Mouse (Mus musculus) hindbrain, postnatal 0 days (tissue): ENCODE data around the gene Gpr33. TPM values are rescaled to one million over a fixed set of nuclear protein-coding genes. Genes with fewer than 3 reads are reported as not detected.
A peak's percentile ranks its signal among the peaks of the same experiment; 100 is the strongest.

ENCODE experiments used
- ATAC-seq: fragments of 200-750 bp; cut with Nextera tagmentation; 2 replicates; pipeline ENCODE4 v1.8.0; 2017; ENCODE audit warnings: mild to moderate bottlenecking, moderate TSS enrichment, moderate library complexity
- DNase-seq: peaks from one replicate; pipeline ENCODE4 v3.0.0-alpha.2; 2015; ENCODE audit warnings: low spot score
- H3K27ac ChIP-seq: fragments of 300-500 bp; sonication (generic); 2 replicates; pipeline ENCODE4 v1.5.1; 2014; ENCODE audit warnings: mild to moderate bottlenecking
- H3K27me3 ChIP-seq: fragments of 300-500 bp; sonication (generic); 2 replicates; pipeline ENCODE4 v1.6.1; 2014; ENCODE audit warnings: low read length, mixed read lengths; ENCODE audit not compliant: insufficient read depth
- H3K36me3 ChIP-seq: fragments of 300-500 bp; sonication (generic); 2 replicates; pipeline ENCODE4 v1.6.1; 2014; ENCODE audit warnings: low read length, mixed read lengths; ENCODE audit not compliant: insufficient read depth
- H3K4me1 ChIP-seq: fragments of 300-500 bp; sonication (generic); 2 replicates; pipeline ENCODE4 v1.6.1; 2014; ENCODE audit warnings: antibody characterized with exemption, low read length, mixed read lengths; ENCODE audit not compliant: insufficient read depth
- H3K4me2 ChIP-seq: fragments of 300-500 bp; sonication (generic); 2 replicates; pipeline ENCODE4 v1.6.1; 2014; ENCODE audit warnings: low read depth, mild to moderate bottlenecking, low read length, moderate library complexity, mixed read lengths
- H3K4me3 ChIP-seq: fragments of 300-500 bp; sonication (generic); 2 replicates; pipeline ENCODE4 v1.5.1; 2014; ENCODE audit warnings: low read length
- H3K9ac ChIP-seq: fragments of 300-500 bp; sonication (generic); replicated peaks from 2 replicates; pipeline ENCODE4 v1.6.1; 2014; ENCODE audit warnings: mild to moderate bottlenecking, low read length, moderate library complexity, mixed read lengths
- H3K9me3 ChIP-seq: fragments of 300-500 bp; sonication (generic); 2 replicates; pipeline ENCODE4 v1.6.1; 2016; ENCODE audit warnings: low read length, mixed read lengths
- CTCF ChIP-seq: IDR thresholded peaks from 2 replicates; pipeline ENCODE4 v1.5.1; 2016; ENCODE audit warnings: antibody characterized with exemption, control low read depth, low read depth
- WGBS: fragments of 180-500 bp; shearing (Covaris S2); extraction: QIAGEN DNeasy Blood & Tissue Kit; methylation state at CpG from one replicate; pipeline ENCODE4 v1.1.7; 2014; 5-methylcytosine and 5-hydroxymethylcytosine counted together
- polyA plus RNA-seq: library from polyadenylated mRNA; unstranded; fragments of >200 nt; fragmentation: Nextera tagmentation; extraction: Ambion mirVana; gene quantifications from 2 replicates; pipeline ENCODE4 v1.2.1, GENCODE M21; 2015
- total RNA-seq: library from RNA; depleted of rRNA; stranded (reverse); fragments of >200 nt; gene quantifications from 2 replicates; pipeline ENCODE4 v1.2.3, GENCODE M21; 2014

Gpr33 gene
- total and polyA plus RNA-seq, 2 experiments from 2014 or later = not detected

DNA sequence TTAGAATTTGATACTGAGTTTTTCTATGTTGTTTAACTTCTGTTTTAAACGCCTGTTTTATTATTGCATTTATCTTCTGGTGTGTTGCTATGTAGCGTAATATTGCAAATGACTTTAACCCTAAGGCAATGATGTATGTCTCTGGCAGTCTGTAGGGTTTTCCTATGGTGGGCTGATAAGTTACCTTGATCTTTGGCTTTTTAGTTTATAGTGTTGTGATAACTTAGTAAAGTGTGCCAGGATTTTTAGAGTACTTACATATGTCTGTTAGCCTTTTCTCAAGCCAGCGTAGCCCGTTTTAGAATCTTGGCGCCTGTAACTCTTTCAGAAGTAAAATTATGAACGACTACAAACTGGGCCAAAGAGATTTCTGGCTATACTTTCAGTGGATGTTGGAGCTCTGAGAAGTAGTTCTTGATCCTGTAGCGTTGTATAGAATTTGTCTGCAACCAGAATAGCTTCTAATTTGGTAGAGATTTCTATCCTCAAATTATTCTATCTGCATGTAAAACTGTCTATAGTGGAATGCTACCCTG is 13.3 kb downstream of the Gpr33 start:
- Histone ChIP-seq H3K9me3 (no peaks in the 10 kb centered on the region), H3K27ac (no peak overlapping the region), H3K4me3 (no peak overlapping the region), H3K27me3 (no peaks in the 10 kb centered on the region), H3K9ac (no peak overlapping the region), H3K4me2 (no peak overlapping the region), H3K36me3 (no peaks in the 10 kb centered on the region), H3K4me1 (no peaks in the 10 kb centered on the region)
- WGBS = 93% methylated on average over 7 of the region's 7 CpGs
- TF ChIP-seq CTCF = no peak
- ATAC-seq (no peak), DNase-seq (no peak)

- ATAC-seq = no peak
- no peak for DNase-seq
- Histone ChIP-seq H3K9me3 (no peaks in the 10 kb centered on the region), H3K36me3 (no peaks in the 10 kb centered on the region), H3K4me1 (no peaks in the 10 kb centered on the region), H3K4me3 (no peak overlapping the region), H3K9ac (no peak overlapping the region), H3K27me3 (no peaks in the 10 kb centered on the region), H3K27ac (no peak overlapping the region), H3K4me2 (no peak overlapping the region)
- WGBS = 86% methylated on average over 11 of the region's 11 CpGs
- no peak for TF ChIP-seq CTCF
These were observed 13.8 kb downstream of the Gpr33 start for GRCm38 (mm10) chr12:52014044-52014443.

DNA sequence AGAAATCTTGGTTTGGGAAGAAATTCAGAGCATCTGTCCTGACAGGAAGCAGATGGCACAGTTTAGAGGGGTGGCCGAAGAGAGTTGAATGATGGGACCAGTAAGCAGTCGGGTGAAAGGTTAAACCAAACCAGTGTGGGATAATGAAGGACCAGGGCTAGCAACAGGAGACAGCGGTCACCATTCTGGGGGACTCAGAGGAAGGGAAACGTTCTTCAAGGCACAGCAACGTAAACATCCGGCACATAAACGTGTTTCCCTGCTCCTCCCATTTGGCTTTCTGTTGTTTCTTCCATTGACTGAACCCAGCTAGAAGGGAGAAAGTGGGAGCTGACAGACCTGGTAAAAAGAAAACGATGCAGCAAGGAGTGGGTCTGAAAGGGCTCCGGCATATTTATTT is 14.6 kb downstream of the Gpr33 start:
- Histone ChIP-seq H3K9ac (no peak overlapping the region), H3K4me2 (no peak overlapping the region), H3K4me1 (no peaks in the 10 kb centered on the region), H3K27me3 (no peaks in the 10 kb centered on the region), H3K9me3 (no peaks in the 10 kb centered on the region), H3K4me3 (no peak overlapping the region), H3K27ac (no peak overlapping the region), H3K36me3 (no peaks in the 10 kb centered on the region)
- ATAC-seq (no peak), DNase-seq (no peak)
- TF ChIP-seq CTCF = no peak
- 56% methylated on average over 9 of the region's 9 CpGs for WGBS

DNA sequence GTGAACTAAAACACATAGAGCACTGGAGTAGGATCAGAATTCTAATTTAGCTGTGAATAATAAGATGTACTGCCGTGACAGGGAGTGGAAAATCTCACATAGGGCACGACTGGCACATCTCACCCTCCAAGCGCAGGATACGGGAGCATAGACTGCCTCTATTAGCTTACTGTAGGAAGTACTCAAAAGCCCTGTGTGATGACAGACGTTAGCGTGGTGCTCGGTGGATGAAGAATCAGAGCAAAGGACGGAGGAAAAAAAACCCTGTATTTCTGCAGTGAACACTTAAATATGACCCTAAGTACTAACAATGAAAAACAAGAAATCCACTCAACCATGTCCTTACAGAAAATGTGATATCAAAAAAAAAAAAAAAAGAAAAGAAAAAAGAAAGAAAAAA is 15.7 kb downstream of the Gpr33 start:
- WGBS = 78% methylated on average over 8 of the region's 8 CpGs
- DNase-seq (no peak), ATAC-seq (no peak)
- no peak overlapping the region for H3K4me2 ChIP-seq
- TF ChIP-seq CTCF = no peak
- no peak overlapping the region for H3K27ac ChIP-seq
- H3K4me3 ChIP-seq = no peak overlapping the region
- no peaks in the 10 kb centered on the region for H3K9me3 ChIP-seq
- no peaks in the 10 kb centered on the region for H3K27me3 ChIP-seq
- no peaks in the 10 kb centered on the region for H3K36me3 ChIP-seq
- H3K4me1 ChIP-seq = no peaks in the 10 kb centered on the region
- H3K9ac ChIP-seq = no peak overlapping the region

GRCm38 (mm10) chr12:52010630-52010961 is 17.3 kb downstream of the Gpr33 start:
- Histone ChIP-seq H3K9ac (peak overlapping the region; percentile 40; the same call in 1 of the 2 replicates), H3K4me2 (peak overlapping the region; percentile 57), H3K4me1 (no peaks in the 10 kb centered on the region), H3K9me3 (no peaks in the 10 kb centered on the region), H3K27me3 (no peaks in the 10 kb centered on the region), H3K4me3 (peak overlapping the region; percentile 32), H3K27ac (no peak overlapping the region), H3K36me3 (no peaks in the 10 kb centered on the region)
- TF ChIP-seq CTCF = peak; percentile 73
- DNase-seq (peak; percentile 81), ATAC-seq (no peak)
- 37% methylated on average over 2 of the region's 2 CpGs for WGBS

- DNase-seq (peak; percentile 30), ATAC-seq (no peak)
- peak overlapping the region; percentile 40; the same call in 1 of the 2 replicates for H3K9ac ChIP-seq
- no peaks in the 10 kb centered on the region for H3K9me3 ChIP-seq
- H3K4me2 ChIP-seq = peak overlapping the region; percentile 57
- H3K4me1 ChIP-seq = no peaks in the 10 kb centered on the region
- peak overlapping the region; percentile 32 for H3K4me3 ChIP-seq
- WGBS = 34% methylated on average over 15 of the region's 15 CpGs
- no peak for TF ChIP-seq CTCF
- no peaks in the 10 kb centered on the region for H3K27me3 ChIP-seq
- H3K36me3 ChIP-seq = no peaks in the 10 kb centered on the region
- H3K27ac ChIP-seq = no peak overlapping the region
These were observed 17.8 kb downstream of the Gpr33 start for GRCm38 (mm10) chr12:52009928-52010629.

DNA sequence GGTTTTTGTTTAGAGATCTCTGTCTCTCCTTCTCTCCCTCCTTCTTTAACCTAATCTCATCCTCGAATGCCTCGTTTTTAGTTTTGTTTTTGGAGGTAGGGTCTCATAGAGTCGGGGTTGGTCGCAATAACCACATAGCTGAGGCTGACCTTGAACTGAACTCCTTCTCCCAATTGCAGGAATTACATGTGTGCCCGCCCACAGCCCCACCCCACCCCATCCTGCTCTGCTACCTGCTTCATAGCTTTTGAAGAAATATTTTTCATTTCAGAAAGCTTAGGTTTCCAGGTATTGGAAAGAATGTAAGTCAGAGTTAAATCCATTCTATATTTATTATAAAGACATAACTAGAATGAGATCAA is 21.2 kb downstream of the Gpr33 start:
- peak; percentile 73 for ATAC-seq
- 37% methylated on average over 5 of the region's 5 CpGs for WGBS
- Histone ChIP-seq H3K4me3 (peak overlapping the region; percentile 72), H3K9me3 (no peaks in the 10 kb centered on the region), H3K27me3 (no peaks in the 10 kb centered on the region), H3K4me2 (peak overlapping the region; percentile 74), H3K9ac (peak overlapping the region; percentile 60), H3K27ac (peak overlapping the region; percentile 82; the same call in 1 of the 2 replicates), H3K4me1 (no peaks in the 10 kb centered on the region), H3K36me3 (no peaks in the 10 kb centered on the region)
- TF ChIP-seq CTCF = no peak
- DNase-seq = no peak
